Mouse (Mus musculus) telencephalon, adult 2 months (tissue): ENCODE data around the gene Tcf12.

Source experiments
- DNase-seq: peaks from one replicate; pipeline ENCODE4 v3.0.0-alpha.2; 2011; ENCODE audit warnings: low read depth, low spot score

Gene Tcf12

GRCm38 (mm10) chr9:71915871-71916661, 195.6 kb downstream of the Tcf12 start:
- DNase-seq, result no peak

DNA sequence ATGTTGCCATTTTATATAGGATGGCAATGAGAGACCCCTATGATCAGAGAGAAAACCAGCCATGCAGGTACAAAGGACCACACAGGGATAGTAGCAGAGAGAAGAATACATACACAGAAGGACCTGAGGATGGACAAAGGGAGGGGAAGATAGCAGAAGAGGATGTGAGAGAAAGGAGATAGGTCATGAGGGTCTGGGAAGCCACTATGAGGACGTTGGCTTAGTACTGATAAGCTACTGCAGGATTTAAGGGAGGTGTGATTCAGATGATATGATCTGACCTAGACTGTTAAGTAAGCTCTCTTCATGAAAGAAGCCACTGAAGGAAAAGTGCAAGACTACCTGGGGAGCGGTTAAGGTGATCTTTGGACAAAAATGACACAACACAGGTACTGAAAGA, 205.1 kb downstream of the Tcf12 start:
- DNase-seq, result no peak

DNA sequence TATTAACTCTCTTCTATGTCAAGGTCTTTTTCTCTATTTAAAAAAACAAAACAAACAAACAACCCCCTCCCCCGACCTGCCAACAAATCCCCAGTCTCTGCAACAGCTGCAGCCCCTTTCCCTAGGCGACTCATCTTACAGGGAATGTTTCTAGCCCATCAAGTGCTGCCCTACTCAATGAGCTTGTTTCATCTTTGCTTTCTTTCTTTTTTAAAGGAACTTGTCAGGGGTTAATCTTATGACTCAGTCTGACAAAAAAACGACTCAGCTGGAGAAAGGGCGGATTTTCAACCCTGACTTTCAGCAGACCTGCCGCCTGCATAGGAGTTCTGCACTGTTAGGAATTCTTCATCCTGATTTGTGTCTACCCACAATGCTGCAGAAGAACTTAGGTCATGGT, 212.8 kb downstream of the Tcf12 start:
- DNase-seq, result no peak

- DNase-seq, result peak; percentile 46
These were observed 214.3 kb downstream of the Tcf12 start for GRCm38 (mm10) chr9:71897399-71897798.

DNA sequence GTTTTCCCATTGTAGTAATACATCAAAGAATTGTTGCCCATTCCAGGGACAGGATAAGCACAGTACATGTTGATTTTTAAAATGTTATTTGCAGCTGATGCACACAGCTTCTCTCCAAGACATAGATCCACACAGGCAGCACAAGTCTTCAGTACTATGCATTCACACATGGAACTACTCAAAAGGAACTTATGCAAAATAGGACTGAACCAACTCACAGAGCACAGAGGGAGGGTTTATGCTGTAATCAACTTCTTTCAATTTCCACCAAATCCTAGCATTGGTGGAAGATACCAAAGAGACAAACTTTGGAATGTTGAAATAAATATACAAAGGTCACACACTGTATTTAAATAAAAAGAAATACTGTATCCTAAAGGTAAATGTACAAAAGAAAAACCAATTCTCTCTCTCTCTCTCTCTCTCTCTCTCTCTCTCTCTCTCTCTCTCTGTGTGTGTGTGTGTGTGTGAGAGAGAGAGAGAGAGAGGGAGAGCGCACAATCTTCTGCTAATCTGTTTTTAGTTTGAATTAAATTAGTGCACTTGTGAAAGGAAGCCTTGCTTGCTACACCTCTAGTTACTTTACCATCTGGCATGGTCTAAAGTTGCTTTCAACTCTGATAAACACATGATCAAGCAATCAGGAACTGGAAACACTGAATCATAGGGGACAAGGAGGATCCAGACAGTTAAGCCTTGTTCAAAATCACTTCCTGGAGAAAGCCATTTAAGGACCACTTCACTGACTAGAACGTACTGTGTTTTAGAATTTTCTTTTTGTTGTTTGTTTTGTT, 215.5 kb downstream of the Tcf12 start:
- DNase-seq, result peak; percentile 62

DNA sequence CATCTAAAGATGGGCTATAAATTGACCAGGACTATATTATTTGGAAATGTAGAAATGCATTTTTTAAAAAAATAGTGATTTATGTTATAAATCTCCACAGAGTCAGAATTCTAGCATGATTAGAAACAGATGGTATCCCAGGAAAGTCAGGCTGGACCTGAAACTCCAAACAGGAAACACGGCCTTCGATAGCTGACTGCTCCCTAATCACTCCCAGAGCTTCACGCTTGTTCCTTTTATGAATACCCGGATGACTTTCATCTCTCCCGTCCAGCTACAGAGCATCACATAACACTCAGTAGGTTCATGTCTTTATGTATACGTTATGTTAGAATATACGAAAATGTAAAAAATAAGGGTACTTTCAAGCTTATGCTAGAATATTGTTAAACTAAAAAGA, 216.4 kb downstream of the Tcf12 start:
- DNase-seq, result no peak

DNA sequence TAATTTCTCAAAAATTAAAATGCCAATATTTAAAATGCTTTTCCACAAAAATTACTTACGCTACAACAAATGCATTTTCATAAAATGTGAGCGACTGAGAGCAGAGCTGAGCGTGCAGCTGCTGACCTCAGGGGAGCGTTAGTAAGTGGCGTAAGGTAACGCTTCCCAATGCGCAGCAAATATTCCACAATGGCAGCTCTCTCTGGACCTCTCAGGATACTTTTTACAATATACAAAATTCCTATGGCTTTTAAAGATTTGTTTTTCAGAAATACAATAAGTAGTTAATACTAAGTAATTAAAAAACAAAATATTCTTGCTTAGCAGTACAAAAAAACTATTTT, 216.8 kb downstream of the Tcf12 start:
- no peak for DNase-seq

DNA sequence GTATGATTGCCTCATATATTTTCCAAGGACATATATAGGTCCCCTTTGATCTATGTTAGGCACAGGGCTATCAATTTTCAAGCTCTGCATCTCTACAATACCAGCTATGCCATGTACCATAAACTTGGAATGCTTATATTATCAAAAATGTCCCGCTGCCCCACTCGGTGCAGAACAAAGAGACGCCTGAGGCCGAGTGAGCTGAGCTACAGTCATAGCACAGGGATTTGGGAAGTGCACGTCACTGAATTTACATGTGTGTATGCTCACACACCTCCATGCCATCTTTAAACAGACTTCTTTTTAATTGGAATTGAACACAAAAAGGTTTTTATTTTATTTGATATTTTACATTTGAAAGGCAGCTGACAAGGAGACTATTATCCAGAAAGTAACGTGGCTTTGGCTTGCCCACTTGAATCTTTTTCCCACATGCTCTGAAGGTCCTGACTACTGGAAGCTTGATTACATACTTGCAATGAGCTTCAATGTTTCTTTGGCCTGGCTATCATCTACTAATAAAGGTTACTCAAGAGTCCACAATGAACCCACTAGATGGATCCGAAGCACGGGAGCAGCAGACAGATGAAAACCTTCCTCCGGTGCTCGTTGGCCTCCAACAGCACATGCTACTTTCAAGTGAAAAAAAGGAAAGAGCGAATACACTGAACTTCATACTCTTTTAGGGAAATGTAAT, 217.3 kb downstream of the Tcf12 start:
- no peak for DNase-seq

DNA sequence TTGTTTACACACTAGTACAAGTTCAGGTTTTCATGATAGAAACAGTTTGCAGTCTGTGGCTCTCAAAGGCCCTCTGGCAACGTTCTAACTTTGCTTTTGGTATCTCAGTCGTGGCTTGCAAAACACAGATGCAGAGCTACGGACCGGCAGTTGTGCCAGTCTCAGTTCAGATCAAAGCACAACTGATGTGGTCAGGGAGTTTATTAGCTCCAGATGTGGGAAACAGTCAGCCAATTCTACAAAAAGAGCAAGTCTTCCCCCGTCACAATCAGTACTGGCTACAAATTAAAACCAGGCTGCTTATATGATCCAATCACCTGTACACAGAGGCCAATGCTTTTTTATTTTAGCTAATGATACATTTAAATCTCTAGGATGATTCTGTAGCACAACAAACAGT, 223.2 kb downstream of the Tcf12 start:
- DNase-seq, result no peak

DNA sequence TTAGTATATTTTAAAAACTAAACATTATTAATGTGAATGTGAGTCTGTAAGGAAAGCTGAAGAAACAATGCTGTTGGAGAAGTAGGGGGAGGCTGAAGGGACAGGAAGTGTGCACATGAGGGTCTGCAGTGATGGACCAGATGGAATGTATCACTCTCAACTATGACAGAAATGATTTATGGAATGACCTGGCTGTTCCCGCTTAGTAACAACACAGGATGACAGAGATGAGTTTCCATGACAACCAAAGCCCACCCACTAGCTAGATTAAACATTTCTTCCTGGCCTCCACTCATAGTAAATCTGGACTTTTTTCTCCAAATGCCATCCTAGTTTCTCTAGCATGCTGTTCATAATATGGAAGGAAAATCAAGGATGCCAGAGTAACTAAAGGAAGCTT, 231.0 kb downstream of the Tcf12 start:
- DNase-seq, result no peak

DNA sequence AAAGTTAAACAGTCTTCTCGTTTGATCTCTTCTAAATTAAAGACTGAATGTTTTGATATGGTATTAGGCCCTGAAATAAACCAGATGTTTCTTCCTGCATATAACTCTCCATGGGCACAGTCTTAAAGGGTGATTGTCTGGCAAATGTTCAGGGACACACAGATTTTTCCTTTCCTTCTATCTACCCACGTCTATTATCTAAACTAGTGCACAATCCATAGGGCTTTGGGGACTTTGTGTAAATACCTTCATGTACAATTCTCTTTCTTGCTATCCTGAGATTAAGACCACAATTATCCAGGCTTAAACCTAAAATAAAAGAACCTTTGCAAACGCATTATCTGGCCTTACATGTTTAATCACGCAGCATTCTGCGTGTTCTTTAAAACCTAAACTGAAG, 231.7 kb downstream of the Tcf12 start:
- DNase-seq, result no peak

- no peak for DNase-seq
These were observed 232.3 kb downstream of the Tcf12 start for GRCm38 (mm10) chr9:71879415-71879814.

DNA sequence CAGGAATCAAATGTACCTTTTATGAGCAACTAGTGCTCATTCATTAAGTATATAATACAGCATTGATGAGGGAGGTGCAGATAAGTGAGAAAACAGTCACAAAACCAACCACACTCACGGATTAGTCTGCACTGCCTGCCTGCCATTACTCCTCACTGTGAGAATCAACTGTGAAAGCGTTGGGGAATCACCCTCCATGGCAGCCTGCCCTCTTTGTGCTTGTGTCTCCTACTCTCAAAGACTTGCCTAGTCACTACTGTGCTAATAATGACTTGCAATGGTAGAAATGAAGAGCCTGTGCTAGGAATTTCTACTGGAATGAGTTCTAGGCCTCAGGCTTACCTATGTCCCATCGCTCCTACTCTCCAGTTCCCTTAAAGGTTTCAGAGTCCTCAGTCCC, 233.8 kb downstream of the Tcf12 start:
- DNase-seq, result no peak

DNA sequence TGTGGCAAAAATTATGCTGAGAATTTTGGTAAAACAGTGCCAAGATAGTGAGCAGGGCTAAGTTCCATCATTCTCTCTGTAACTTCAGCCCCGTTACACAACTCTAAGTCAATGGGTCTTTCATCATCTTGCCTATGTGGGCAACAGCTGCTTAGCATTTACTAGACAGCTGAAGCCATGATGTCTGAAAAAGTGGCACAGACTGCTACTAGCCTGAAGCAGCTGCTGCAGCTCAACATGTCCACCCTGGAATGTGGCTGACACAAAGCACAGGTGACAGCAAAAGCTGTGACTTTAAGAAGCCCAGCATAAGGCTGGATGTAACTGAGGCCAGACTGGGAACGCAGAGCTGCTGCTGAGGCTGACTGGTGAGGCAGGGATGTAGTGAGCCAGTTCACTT, 236.9 kb downstream of the Tcf12 start:
- no peak for DNase-seq

GRCm38 (mm10) chr9:71874035-71874572, 237.6 kb downstream of the Tcf12 start:
- no peak for DNase-seq

DNA sequence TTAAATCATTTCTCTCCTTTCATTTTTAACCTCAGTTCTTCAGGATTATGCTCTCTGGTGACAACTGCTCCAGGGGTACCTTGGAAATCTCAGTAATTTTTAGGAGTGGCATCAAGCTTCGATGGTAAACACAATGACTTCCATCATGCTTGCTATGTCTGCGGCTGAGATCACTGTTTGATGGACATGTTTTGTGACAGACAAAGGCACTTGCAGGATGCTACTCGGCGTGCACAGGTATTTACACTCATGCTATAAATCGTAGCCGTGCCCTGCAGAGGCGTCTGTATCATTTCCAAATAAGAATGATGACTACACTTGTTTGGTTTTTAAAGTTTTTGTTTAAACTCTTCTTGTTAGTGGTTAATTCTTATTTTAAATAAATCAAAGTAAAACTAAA, 248.3 kb downstream of the Tcf12 start:
- DNase-seq, result no peak

DNA sequence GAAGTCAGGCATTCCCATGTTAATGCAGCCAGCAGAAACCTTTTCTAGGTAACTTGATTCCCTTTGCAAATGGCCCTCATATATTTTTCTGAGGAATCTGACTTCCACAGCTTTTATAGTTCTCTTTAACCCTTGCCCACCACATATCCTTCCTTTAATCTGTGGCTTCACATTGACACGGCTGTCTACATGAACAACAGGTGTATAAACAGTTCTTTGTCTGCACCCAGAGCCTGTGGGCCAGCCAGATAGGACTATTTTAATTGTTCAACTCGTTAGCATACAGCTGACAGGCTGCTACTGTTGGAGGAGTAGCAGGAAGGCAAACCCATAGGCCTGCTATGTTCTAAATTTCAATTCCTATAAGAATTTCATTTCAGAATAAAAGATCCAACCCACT, 250.0 kb downstream of the Tcf12 start:
- DNase-seq, result no peak

DNA sequence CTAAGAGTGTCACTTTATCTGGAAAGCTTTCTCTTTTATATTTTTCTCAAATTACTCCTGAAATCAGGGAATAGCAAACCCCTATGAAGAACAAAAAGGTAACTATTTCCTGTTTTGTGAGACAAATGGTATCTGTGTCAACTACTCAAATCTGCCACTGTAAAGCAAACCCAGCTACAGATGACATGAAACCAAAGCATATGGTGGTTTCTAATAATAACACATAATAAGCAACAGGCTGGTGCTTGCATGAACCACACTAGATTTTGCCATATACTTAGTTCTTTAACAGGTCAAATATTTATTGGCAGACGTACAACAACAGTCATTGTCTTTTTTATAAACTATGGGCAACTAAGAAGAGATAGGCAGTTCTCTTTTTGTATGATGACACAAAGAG, 253.7 kb downstream of the Tcf12 start:
- no peak for DNase-seq

DNA sequence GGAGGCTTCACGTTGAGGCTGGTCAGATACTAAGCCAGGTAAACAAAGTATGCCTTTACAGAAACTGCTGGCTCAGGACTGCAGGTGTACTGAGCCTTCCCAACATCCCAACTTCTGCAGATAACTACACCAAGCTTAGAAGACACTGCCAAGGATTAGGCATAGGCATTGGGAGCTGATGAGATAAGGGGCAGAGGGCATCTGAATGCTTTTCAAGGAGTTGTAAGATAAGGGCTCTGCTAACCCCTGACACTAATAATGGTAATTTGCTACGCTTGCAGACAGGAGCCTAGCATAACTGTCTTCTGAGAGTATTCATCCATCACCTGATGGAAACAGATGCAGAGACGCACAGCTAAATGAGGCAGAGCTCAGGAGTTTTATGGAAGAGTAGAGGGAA, 257.8 kb downstream of the Tcf12 start:
- no peak for DNase-seq

DNA sequence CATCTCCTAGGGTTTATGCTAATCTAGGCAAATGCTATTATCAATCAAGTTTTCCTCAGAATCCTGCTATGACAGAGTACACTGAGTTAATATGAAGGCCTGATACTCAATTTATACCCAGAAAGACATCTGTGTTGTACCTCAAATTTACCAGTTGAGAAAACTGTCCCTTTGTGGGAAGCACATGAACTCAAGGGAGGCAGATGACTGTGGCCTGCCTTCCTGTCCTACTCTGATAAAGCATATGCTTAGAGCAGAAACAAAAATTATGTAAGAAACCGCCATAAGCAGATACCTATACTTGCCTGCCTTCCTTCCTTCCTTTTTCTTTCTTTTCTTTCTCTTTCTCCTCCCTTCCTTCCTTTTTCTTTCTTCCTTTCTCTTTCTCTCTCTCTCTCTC, 261.4 kb downstream of the Tcf12 start:
- no peak for DNase-seq

GRCm38 (mm10) chr9:71848392-71848791, 263.3 kb downstream of the Tcf12 start:
- DNase-seq, result no peak

GRCm38 (mm10) chr9:71847921-71848320, 263.8 kb downstream of the Tcf12 start:
- DNase-seq, result no peak
